Mouse (Mus musculus) fibroblast of lung, adult 2 months (primary cell): Measurements from ENCODE around the gene Diras2.

ENCODE experiments used
- DNase-seq: peaks from one replicate; pipeline ENCODE4 v3.0.0-alpha.2; 2011; ENCODE audit warnings: low read depth

The Diras2 gene

GRCm38 (mm10) chr13:52531121-52531520, at the start of gene Diras2:
Diras2 (minus strand) TSS chr13:52531279.
- no peak for DNase-seq

GRCm38 (mm10) chr13:52578776-52579175, 47.7 kb upstream of the Diras2 start:
- DNase-seq, result no peak

GRCm38 (mm10) chr13:52577939-52578338, 46.9 kb upstream of the Diras2 start:
- no peak for DNase-seq

GRCm38 (mm10) chr13:52577326-52577920, 46.3 kb upstream of the Diras2 start:
- no peak for DNase-seq

GRCm38 (mm10) chr13:52576841-52577240, 45.8 kb upstream of the Diras2 start:
- no peak for DNase-seq

- DNase-seq, result no peak
Measured at GRCm38 (mm10) chr13:52576021-52576614, 45.0 kb upstream of the Diras2 start.

GRCm38 (mm10) chr13:52575483-52575882, 44.4 kb upstream of the Diras2 start:
- no peak for DNase-seq

- no peak for DNase-seq
Measured at GRCm38 (mm10) chr13:52574311-52574710, 43.2 kb upstream of the Diras2 start.

- no peak for DNase-seq
Measured at GRCm38 (mm10) chr13:52572451-52573446, 41.7 kb upstream of the Diras2 start.

- DNase-seq, result no peak
Measured at GRCm38 (mm10) chr13:52571591-52572384, 40.7 kb upstream of the Diras2 start.

- no peak for DNase-seq
Measured at GRCm38 (mm10) chr13:52570276-52570675, 39.2 kb upstream of the Diras2 start.

GRCm38 (mm10) chr13:52569194-52569769, 38.2 kb upstream of the Diras2 start:
- DNase-seq, result no peak

- DNase-seq, result no peak
Measured at GRCm38 (mm10) chr13:52566777-52567176, 35.7 kb upstream of the Diras2 start.

GRCm38 (mm10) chr13:52566188-52566760, 35.2 kb upstream of the Diras2 start:
- DNase-seq, result no peak

GRCm38 (mm10) chr13:52565103-52565739, 34.1 kb upstream of the Diras2 start:
- no peak for DNase-seq

- DNase-seq, result peak; percentile 13
Measured at GRCm38 (mm10) chr13:52562166-52562571, 31.1 kb upstream of the Diras2 start.

GRCm38 (mm10) chr13:52561367-52562165, 30.5 kb upstream of the Diras2 start:
- no peak for DNase-seq

- DNase-seq, result no peak
Measured at GRCm38 (mm10) chr13:52557421-52557820, 26.3 kb upstream of the Diras2 start.

GRCm38 (mm10) chr13:52554722-52555121, 23.6 kb upstream of the Diras2 start:
- no peak for DNase-seq
